11 mouse cellular contexts compared by ENCODE assay signal in the genomic region with DNA sequence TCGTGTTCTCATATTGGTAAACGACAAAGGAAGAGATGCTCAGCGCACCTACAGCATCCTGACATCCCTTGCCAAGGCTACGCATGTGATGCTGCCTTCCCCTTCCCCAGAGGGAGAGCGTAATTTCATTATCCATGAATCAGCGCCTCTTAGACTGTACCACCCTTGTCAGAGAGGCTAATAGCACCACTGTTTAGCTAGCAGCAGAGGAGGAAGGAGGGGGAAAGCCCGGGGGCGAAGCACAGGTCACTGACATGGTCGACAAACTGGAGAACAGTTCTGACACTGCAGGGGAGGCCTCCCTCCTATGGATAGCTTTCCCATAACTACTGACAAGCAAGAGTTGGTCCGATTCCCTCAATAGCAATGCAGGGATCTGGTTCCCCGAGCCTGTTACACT. TPM values are rescaled to one million over a fixed set of nuclear protein-coding genes. Genes with fewer than 3 reads are reported as not detected.
A peak's percentile ranks its signal among the peaks of the same experiment; 100 is the strongest.
DNase-seq lines count a peak whose midpoint lies in the region; ATAC-seq and TF ChIP-seq lines count a peak whose summit lies in the region.
"Had no signal": no experiment of that assay in that cellular context is flagged by ENCODE, and none has a peak within 500 bp of the region (broad histone marks: within the 10 kb centered on the region; RNA-seq: fewer than 3 reads in every experiment).

No protein-coding gene starts in this region.

- no peak overlapping the region for H3K9ac ChIP-seq in forebrain, postnatal 0 days
- 0 out of 2 replicates have a peak overlapping the region, but pooled peaks have one; percentile 1 for H3K9ac ChIP-seq in neural tube, embryonic 15.5 days (replicated peaks)
- no peak overlapping the region for H3K9ac ChIP-seq in kidney, embryonic 14.5 days (ENCODE audit: low read depth, low read length)
- H3K9ac ChIP-seq: limb, embryonic 13.5 days had no signal

- no peak for TF ChIP-seq CTCF in forebrain, postnatal 0 days (IDR thresholded peaks at IDR 0.05; ENCODE audit: low read depth)

- H3K4me2 ChIP-seq in forebrain, postnatal 0 days (ENCODE audit: low read depth), result peak overlapping the region; percentile 46
- H3K4me2 ChIP-seq in neural tube, embryonic 15.5 days, result peak overlapping the region; percentile 76
- no peak overlapping the region for H3K4me2 ChIP-seq in kidney, embryonic 14.5 days (replicated peaks; ENCODE audit: low read depth, low read length)
- H3K4me2 ChIP-seq: limb, embryonic 13.5 days had no signal

- no peaks in the 10 kb centered on the region for H3K36me3 ChIP-seq in forebrain, postnatal 0 days (ENCODE audit: insufficient read depth)
- no peaks in the 10 kb centered on the region for H3K36me3 ChIP-seq in neural tube, embryonic 15.5 days
- no peaks in the 10 kb centered on the region for H3K36me3 ChIP-seq in kidney, embryonic 14.5 days (ENCODE audit: control insufficient read depth, insufficient read depth, low read length)
- H3K36me3 ChIP-seq: limb, embryonic 13.5 days had no signal

- H3K9me3 ChIP-seq in forebrain, postnatal 0 days (ENCODE audit: low read length), result no peaks in the 10 kb centered on the region
- no peaks in the 10 kb centered on the region for H3K9me3 ChIP-seq in neural tube, embryonic 15.5 days (replicated peaks)
- no peaks in the 10 kb centered on the region for H3K9me3 ChIP-seq in kidney, embryonic 14.5 days (ENCODE audit: control insufficient read depth, low read length)
- H3K9me3 ChIP-seq: limb, embryonic 13.5 days had no signal

- no peaks in the 10 kb centered on the region for H3K27me3 ChIP-seq in forebrain, postnatal 0 days (ENCODE audit: insufficient read depth, low read length)
- H3K27me3 ChIP-seq in neural tube, embryonic 15.5 days (replicated peaks), result no peaks in the 10 kb centered on the region
- peaks cover 11% of the 10 kb centered on the region for H3K27me3 ChIP-seq in kidney, embryonic 14.5 days (ENCODE audit: control insufficient read depth, insufficient read depth, low read length)

- H3K27ac ChIP-seq in forebrain, postnatal 0 days (ENCODE audit: low read depth, low read length), result no peak overlapping the region
- no peak overlapping the region; the same call in 1 of the 2 replicates for H3K27ac ChIP-seq in neural tube, embryonic 15.5 days (replicated peaks)
- no peak overlapping the region for H3K27ac ChIP-seq in kidney, embryonic 14.5 days (ENCODE audit: low read depth, low read length)
- H3K27ac ChIP-seq: limb, embryonic 13.5 days; macrophage had no signal

- peak overlapping the region; percentile 57 for H3K4me3 ChIP-seq in forebrain, postnatal 0 days (ENCODE audit: low read depth, low read length)
- H3K4me3 ChIP-seq in neural tube, embryonic 15.5 days (replicated peaks), result peak overlapping the region; percentile 23
- H3K4me3 ChIP-seq in kidney, embryonic 14.5 days (ENCODE audit: low read length), result no peak overlapping the region
- H3K4me3 ChIP-seq: limb, embryonic 13.5 days had no signal

- intact Hi-C loops in left cerebral cortex, postnatal 36 days (cut with DNase I), result loop anchor here (5.0 to 10.0 kb wide), 3 partner anchors 191 to 1683 kb away; no protein-coding TSS in a partner anchor

- 49% methylated on average over 11 of the region's 11 CpGs for WGBS in forebrain, postnatal 0 days
- 35% methylated on average over 11 of the region's 11 CpGs for WGBS in neural tube, embryonic 15.5 days
- 57% methylated on average over 11 of the region's 11 CpGs for WGBS in kidney, embryonic 14.5 days

- H3K4me1 ChIP-seq in forebrain, postnatal 0 days (ENCODE audit: insufficient read depth), result no peaks in the 10 kb centered on the region
- H3K4me1 ChIP-seq in neural tube, embryonic 15.5 days, result peaks cover 38% of the 10 kb centered on the region
- H3K4me1 ChIP-seq in kidney, embryonic 14.5 days (ENCODE audit: control insufficient read depth, insufficient read depth, low read length), result no peaks in the 10 kb centered on the region

- peak; percentile 16 to 39 for DNase-seq in left cerebral cortex, adult 8-10 months (ENCODE audit: low spot score in 2 of 2)
- DNase-seq in left cerebral cortex, postnatal 36 days (ENCODE audit: low spot score in 2 of 2), result no peak
- peak; percentile 54 to 60 for DNase-seq in cerebellum, postnatal 10 days
- DNase-seq in forebrain, postnatal 0 days, result peak; percentile 21
- no peak for DNase-seq in spleen, adult 18-20 months
- DNase-seq: adrenal gland, adult 2 months had no signal

- no peak for ATAC-seq in forebrain, postnatal 0 days
- ATAC-seq in neural tube, embryonic 15.5 days (ENCODE audit: low FRiP score), result no peak
- no peak for ATAC-seq in kidney, embryonic 14.5 days (ENCODE audit: low FRiP score, low TSS enrichment)
- ATAC-seq: inflammation-experienced regulatory T-cells, adult 6 months had no signal

RNA-seq across cellular contexts. Expression of gene Lrrtm3, which starts 6.3 kb away (rescaled TPM):
- 10 to 100 TPM; 58.9 to 71.8 (median 61.8) TPM for total RNA-seq in left cerebral cortex, adult 8-10 months (2022)
- total RNA-seq in left cerebral cortex, postnatal 36 days (2021), result 10 to 100 TPM; 72.2 to 78.1 TPM
- 26.0 and 29.9 TPM in 2 replicates for total RNA-seq in forebrain, postnatal 0 days (2014; rRNA removed)
- 12.2 and 25.8 TPM in 2 replicates for polyA plus RNA-seq in forebrain, postnatal 0 days (2015; fragmentation: Nextera tagmentation; extraction: Ambion mirVana)
- 35.6 and 44.5 TPM in 2 replicates for polyA plus RNA-seq in neural tube, embryonic 15.5 days (2015; fragmentation: Nextera tagmentation; extraction: Ambion mirVana)
- 0.06 and 0.16 TPM in 2 replicates for polyA plus RNA-seq in kidney, embryonic 14.5 days (2014; fragmentation: Nextera tagmentation; extraction: Ambion mirVana)
- polyA plus RNA-seq: macrophage had no signal

Comparison
In these comparisons a context has a peak if more than half of its experiments do, and no peak if none do; other contexts are left out.
1. DNase-seq: peak in left cerebral cortex, adult 8-10 months (2 of 2), cerebellum, postnatal 10 days (2 of 2) and forebrain, postnatal 0 days (single experiment); none in left cerebral cortex, postnatal 36 days (0 of 2) and spleen, adult 18-20 months (0 of 2).